Mouse (Mus musculus) cortical plate, adult 2 months (tissue): ENCODE results near the gene Gm9821. TPM values are rescaled to one million over a fixed set of nuclear protein-coding genes. Genes with fewer than 3 reads are reported as not detected.

Source experiments
- H3K27ac ChIP-seq: fragments of 200-500 bp; 2 replicates; pipeline ENCODE4 v1.5.1; 2012; ENCODE audit warnings: low read length, control low read depth, inconsistent platforms; ENCODE audit not compliant: insufficient read depth
- H3K4me1 ChIP-seq: fragments of 200-500 bp; 2 replicates; pipeline ENCODE4 v1.6.1; 2011; ENCODE audit warnings: low read length; ENCODE audit not compliant: control insufficient read depth, insufficient read depth
- H3K4me3 ChIP-seq: fragments of 200-500 bp; 2 replicates; pipeline ENCODE4 v1.5.1; 2011; ENCODE audit warnings: mild to moderate bottlenecking, low read length, control low read depth; ENCODE audit not compliant: insufficient read depth
- CTCF ChIP-seq: fragments of 200-500 bp; IDR thresholded peaks from 2 replicates; pipeline ENCODE4 v1.5.1; 2011; ENCODE audit warnings: mild to moderate bottlenecking, control low read depth, low read length; ENCODE audit not compliant: insufficient read depth; ENCODE audit errors: extremely low read depth
- POLR2A ChIP-seq: fragments of 200-500 bp; IDR thresholded peaks from 2 replicates; pipeline ENCODE4 v1.6.1; 2011; ENCODE audit warnings: mild to moderate bottlenecking, low read length, control low read depth; ENCODE audit not compliant: insufficient read depth; ENCODE audit errors: extremely low read depth
- polyA plus RNA-seq: library from polyadenylated mRNA; depleted of rRNA; stranded (reverse); fragments of >200 nt; gene quantifications from 2 replicates; pipeline ENCODE4 v1.2.3, GENCODE M21; 2012

Gene Gm9821
- polyA plus RNA-seq, 1 experiment: not detected

- Histone ChIP-seq H3K4me3 (peak overlapping the region; percentile 85), H3K4me1 (peaks cover 9% of the 10 kb centered on the region), H3K27ac (peak overlapping the region; percentile 80; the same call in 1 of the 2 replicates)
- TF ChIP-seq POLR2A (0 out of 2 replicates have a peak, but pooled peaks have one; percentile 19), CTCF (no peak)
Measured at GRCm38 (mm10) chr2:91925442-91925841, 20.1 kb upstream of the Gm9821 start.

DNA sequence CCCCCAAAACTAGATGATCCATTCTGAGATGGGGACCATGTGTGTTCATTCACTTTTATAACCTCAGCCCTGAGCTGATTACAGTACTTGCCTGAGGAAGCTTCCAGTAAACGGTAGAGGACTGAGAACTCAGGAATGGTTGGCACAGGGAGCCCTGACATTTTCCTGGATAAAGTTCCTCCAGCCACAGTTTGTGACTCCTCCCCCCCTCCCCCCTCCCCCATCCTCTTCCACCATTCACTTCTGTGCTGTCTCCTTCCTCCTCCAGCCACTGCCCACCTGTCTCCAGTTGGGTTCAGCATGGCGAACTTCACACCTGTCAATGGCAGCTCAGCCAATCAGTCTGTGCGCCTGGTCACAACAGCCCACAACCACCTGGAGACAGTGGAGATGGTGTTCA, 18.6 kb upstream of the Gm9821 start, which contains the start of gene Chrm4:
Gene Chrm4, plus strand, starts transcription at position 301 of the 400 bp plus-strand sequence.
- peaks cover 9% of the 10 kb centered on the region for H3K4me1 ChIP-seq
- H3K4me3 ChIP-seq: no peak within 1 kb of the TSS
- H3K27ac ChIP-seq: no peak within 1 kb of the TSS
- TF ChIP-seq POLR2A: no peak
- no peak for TF ChIP-seq CTCF

DNA sequence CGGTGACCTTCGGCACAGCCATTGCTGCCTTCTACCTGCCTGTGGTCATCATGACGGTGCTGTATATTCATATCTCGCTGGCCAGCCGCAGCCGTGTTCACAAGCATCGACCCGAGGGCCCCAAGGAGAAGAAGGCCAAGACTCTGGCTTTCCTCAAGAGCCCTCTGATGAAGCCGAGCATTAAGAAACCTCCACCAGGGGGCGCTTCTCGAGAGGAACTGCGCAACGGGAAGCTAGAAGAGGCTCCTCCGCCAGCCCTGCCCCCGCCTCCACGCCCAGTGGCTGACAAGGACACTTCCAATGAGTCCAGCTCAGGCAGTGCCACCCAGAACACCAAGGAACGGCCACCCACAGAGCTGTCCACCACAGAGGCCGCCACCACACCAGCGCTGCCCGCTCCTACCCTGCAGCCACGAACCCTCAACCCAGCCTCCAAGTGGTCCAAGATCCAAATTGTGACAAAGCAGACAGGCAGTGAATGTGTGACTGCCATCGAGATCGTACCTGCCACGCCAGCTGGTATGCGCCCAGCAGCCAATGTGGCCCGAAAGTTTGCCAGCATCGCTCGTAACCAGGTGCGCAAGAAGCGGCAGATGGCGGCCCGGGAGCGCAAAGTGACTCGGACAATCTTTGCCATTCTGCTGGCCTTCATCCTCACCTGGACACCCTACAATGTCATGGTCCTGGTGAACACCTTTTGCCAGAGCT, 17.5 kb upstream of the Gm9821 start:
- Histone ChIP-seq H3K4me3 (no peak overlapping the region), H3K4me1 (peaks cover 9% of the 10 kb centered on the region), H3K27ac (no peak overlapping the region)
- TF ChIP-seq CTCF (peak; percentile 36), POLR2A (no peak)

- Histone ChIP-seq H3K27ac (0 out of 2 replicates have a peak overlapping the region, but pooled peaks have one; percentile 10), H3K4me1 (peaks cover 9% of the 10 kb centered on the region), H3K4me3 (no peak overlapping the region)
- TF ChIP-seq CTCF (no peak), POLR2A (no peak)
Measured at GRCm38 (mm10) chr2:91928534-91929350, 16.8 kb upstream of the Gm9821 start.

- H3K4me3 ChIP-seq: no peak overlapping the region
- peaks cover 9% of the 10 kb centered on the region for H3K4me1 ChIP-seq
- no peak overlapping the region for H3K27ac ChIP-seq
- no peak for TF ChIP-seq CTCF
- no peak for TF ChIP-seq POLR2A
Measured at GRCm38 (mm10) chr2:91929455-91929854, 16.0 kb upstream of the Gm9821 start.

DNA sequence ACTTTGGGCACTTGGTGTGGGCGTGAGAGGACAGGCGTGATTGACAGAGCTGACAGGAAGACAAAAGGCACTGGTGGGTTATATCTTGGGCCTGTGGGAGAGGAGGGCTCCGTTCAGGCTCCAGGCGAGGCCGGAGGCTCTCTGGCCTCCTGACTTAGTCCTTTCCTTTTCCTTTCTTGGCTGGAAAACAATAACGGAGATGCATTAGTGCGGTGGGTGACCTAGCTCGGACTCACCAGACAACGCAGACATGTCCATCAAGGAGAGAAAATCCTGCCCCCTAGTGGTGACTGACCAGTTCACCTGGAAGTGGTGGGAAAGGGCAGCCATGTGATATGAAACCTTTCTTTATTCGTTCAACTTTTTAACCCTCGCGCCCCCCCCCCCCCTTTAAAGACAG, 15.6 kb upstream of the Gm9821 start:
- TF ChIP-seq POLR2A (no peak), CTCF (peak; percentile 69)
- Histone ChIP-seq H3K27ac (no peak overlapping the region), H3K4me3 (no peak overlapping the region), H3K4me1 (peaks cover 7% of the 10 kb centered on the region)

GRCm38 (mm10) chr2:91930761-91931291, 14.7 kb upstream of the Gm9821 start:
- no peak overlapping the region for H3K27ac ChIP-seq
- TF ChIP-seq CTCF: no peak
- no peak for TF ChIP-seq POLR2A

DNA sequence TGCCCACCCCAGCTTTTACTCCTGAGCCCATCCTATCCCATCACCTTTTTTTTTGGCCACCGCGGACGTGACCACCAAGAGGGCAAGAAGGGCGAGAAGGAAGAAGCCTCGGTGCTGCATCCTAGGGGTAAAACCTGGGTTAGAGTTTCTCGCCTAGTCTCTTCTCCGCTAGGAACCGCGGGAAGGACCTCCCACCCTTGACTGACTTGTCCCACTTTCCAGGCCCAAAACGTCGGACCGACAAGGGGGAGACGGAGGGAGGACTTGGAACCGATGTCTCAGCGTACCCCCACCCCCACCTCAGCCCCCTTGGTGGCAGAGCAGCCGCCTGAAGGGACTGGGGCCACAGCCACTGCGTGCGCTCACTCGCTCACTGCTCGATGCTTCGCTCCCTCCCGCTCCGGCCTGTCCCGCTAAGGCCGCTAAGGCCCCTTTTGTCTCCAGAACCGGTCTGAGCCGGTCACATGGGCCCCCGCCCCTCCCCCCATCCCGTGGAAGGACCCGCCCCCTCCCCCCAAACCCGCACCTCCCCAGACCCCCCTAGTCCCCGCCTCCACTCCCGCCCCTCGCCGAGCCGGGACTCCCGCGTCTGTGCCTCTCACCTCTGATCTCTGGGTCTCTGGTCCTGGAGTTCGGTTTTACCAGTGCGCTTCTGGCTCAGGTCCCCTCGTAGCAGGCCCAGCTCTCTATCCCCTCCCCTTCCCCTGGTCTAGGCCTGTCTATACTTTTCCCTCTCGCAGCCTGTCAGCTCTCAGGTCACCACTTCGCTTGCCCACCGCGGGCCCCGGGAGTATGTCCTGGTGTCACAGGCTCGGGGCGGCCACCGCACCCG, 14.0 kb upstream of the Gm9821 start:
- H3K4me1 ChIP-seq: peaks cover 2% of the 10 kb centered on the region; the same call in 1 of the 2 replicates
- TF ChIP-seq POLR2A (peak; percentile 35; the same call in 1 of the 2 replicates), CTCF (no peak)
- peak overlapping the region; percentile 12 for H3K4me3 ChIP-seq
- H3K27ac ChIP-seq: no peak overlapping the region

More at GRCm38 (mm10) chr2:91930761-91931291, 14.7 kb upstream of the Gm9821 start:
- Histone ChIP-seq H3K4me3 (peak overlapping the region; percentile 12; the same call in 1 of the 2 replicates), H3K4me1 (peaks cover 5% of the 10 kb centered on the region)
